Mouse (Mus musculus) c-Kit-positive CD71-positive TER-119-positive erythroid progenitor cells, embryonic 14.5 days (primary cell): ENCODE measurements around the gene Kdm5b.
A peak's percentile ranks its signal among the peaks of the same experiment; 100 is the strongest.

Source experiments
- DNase-seq: peaks from one replicate; pipeline ENCODE4 v3.0.0-alpha.2; 2013; ENCODE audit warnings: low spot score

Gene Kdm5b

DNA sequence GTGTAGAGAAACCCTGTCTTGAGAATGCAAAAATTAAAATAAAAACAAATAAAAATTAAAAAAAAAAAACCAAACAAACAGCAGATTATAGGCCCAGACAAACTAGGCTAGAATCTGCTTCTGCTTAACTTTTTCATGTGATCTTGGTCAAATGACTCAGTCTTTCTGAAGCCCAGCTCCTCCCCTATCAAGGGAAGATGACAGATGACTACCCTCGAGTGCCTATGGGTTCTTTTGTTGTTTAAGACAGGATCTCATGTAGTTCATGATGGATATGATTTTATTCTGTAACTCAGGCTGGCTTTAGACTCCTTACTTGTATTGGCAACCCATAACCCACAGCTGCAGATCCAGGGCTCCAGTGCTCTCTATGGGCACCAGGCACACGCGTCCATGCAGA is 8.1 kb upstream of the Kdm5b start:
- no peak for DNase-seq

DNA sequence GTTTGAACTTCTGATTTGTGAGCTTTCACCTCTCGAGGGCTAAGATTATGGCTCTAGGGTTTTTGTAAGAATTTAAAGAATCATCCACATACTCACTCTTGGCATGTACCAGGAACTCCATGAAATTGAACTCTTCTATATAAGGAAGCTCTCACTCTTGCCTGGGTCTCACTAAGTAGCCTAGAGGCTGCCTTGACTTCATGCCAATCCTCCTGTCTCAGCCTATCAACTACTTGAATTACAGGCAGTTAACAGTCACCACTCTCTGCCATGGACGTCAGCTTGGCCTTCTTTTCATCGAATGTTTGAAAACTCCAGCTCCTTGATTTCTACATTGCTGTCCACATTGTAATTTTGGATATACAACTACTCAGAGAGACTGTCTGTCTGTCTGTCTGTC is 7.6 kb upstream of the Kdm5b start:
- no peak for DNase-seq

DNA sequence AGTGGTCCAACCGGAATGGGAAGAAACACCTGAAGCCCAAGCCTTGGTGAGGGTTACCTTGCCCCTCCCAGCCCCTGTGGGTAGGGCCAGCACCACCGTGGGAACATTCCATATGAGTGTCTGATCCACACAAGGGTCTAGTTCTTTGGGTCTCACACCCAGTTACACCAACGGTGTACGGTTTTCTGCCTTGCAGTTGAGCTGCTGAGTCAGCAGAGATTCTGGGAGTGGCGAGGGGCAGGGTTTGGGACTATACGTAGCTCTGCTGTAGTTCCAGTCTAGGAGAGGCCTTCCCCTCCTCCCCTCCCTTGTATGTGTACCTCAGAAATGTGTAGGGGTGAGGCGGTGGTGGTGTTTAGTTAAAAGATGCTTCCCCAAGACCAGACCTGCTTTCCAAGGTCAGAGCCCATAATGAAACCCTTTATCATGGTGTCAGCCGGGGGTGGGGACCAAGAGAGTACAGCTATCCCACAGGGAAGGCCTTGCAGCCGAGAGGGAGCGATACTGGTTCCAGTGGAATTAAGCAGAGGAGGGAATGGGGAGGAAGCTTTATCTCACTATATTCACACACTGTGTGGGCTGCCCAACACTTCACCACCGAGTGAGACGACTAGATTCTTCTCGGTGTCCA is 4.6 kb upstream of the Kdm5b start:
- DNase-seq = no peak

DNA sequence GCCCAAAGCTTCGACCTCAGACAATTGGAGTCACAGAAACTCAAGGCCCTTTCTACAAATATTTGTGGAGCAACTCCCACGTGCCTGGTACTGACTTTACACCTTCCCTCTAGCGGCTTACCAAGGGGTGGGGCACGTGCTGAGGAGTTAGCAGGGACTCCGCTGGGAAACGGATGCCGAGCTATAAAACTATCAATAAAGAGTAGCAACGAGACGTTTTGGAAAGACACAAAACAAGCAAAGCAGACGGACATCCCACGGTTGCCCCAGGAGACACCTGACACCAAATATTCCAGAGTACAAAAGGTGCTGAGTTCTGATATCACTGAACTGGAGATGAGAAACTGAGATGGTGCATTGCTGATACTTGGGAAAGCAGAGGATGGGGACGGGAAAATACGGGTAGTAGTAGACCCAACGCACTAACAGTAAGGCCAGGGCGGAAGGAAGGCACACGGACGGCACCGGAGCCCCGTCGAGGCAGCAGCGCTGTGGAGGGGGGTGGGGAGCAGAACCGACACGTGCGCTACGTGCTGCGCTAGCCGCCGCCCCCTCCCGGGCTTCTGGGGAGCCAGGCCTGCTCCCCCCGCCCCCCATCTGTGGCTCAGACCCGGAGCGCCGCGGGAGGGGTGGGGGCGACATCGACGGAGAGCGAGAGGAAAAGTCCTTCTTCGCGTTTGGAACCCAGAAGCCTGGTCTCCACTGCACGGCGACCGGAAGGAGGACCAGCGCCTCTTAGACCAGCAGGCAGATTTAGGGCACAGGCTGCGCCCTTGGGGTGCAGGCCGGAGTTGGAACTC is 3.9 kb upstream of the Kdm5b start:
- DNase-seq = no peak

DNA sequence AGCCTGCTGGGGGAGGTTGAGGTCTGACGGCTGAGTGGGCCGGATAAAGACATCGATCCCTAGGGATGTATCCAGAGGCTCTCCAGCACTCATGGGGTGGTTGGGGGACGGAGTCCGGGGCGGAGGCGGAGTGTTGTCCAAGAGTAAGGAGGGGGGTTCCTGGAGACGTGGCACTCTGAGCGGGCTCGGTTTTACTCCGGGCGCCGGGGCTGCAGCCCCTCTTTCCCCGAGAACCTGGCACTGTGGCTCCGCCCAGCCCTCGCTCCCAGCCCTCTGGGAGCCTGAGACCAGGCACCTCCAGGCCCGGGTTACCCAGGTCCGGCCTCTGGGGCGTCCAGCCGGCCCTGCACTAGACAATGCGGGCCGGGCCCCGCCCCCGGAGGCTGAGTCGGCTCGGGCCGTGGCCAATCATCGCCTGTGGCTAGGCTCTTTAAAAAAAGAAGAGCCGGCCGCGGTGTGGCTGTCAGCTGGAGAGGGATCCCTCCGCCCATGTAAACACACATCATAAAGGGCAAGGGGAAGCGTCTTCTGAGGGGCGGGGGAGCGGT is 3.2 kb upstream of the Kdm5b start:
- DNase-seq = peak; percentile 83

DNA sequence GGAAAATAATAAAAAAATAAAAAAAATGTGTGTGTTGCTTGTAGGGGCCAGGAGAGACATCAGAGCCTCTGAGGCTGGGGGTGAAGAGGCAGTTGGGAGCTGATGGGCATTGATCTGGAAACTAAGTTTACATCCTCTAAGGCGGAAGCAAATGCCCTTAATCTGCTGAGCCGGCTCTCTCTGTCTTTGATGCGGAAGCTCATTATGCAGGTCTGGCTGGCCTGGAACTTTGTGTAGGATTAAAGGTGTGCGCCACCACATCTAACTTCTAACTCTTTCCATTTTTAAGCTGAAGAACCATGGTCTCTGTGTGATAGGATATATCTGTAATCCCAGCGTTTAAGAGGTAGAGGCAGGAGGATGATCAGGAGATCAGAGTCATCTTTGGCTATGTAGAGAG is 1.5 kb upstream of the Kdm5b start:
- DNase-seq = no peak

DNA sequence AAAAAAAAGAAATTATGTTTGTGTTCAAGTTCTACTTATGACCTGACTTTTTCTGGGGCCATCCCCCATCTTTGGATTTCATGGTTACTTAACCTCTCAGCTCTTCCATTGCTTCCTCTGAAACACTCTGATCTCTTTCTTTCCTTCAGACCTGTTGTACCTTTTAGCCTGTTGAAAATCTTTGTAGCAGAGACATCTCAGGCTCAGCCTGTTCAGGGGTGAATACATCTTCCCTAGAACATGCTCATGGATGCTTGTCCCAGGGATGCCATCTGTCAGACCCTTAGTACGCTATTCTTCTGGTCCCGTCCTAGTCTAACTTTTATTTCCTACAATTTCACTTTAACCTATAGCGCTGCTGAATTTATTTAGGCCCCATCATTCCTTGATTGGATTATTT is 745 bp upstream of the Kdm5b start:
- no peak for DNase-seq

DNA sequence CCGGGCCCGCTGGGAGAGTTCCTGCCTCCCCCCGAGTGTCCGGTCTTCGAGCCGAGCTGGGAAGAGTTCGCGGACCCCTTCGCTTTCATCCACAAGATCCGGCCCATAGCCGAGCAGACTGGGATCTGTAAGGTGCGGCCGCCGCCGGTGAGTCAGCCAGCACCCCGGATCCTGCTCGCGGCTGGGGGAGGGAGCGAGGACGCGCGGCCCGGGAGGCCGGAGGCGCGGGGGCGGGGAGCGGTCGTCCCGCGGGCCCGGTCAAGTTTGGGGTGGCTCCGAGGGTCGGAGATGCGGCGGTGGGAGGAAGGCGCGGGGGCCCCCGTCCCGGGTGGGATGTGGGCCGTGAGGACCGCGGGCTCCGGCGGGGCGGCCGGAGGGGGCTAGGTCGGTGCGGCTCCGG is 425 bp downstream of the Kdm5b start:
- no peak for DNase-seq

DNA sequence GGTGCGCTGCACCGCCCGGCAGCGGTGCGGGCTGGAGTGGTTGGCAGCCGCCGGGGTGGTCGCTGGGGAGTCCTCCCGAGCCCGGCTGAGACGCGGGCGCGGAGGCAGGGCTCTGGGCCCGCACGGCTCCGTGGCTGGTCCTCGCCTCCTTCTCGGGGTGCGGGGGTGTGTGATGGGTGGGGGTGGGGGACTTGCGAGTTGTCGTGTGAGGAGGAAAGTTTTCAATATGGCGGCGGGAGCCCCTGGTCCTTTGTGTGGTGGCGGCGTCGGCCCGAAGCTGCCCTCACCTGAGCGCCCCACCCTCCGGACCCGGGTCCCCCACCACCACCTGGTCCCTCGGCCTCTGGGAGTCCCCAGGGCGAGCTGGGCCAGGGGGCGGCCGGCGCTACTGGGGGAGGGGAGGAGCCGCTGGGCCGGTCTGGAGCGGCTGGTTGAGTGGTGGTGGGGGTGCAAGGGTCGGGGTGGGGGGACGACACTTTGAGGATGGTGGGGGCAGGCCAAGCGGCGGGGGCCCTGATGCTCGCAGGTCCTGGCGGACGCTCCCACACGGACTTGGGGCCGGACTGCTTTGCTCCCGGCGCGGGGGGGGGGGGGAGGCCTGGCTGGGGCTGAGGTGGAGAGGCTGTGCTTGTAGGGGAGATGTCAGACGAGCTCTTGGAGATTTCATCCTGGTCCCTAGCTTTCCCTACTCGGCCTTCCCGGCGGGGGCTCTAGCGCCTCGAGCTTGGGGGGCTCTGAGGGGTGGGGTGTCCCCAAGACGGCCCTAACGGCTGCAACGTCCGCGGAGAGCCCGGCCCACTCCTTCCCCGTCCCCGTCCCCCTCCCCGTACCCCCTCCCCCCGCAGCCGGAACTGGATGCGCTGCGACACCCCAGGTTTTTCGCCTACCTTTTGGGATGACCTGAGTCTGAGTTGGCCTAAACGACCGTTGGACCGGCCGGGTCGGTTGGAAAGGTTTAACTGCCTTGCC is 1.1 kb downstream of the Kdm5b start:
- DNase-seq = no peak

DNA sequence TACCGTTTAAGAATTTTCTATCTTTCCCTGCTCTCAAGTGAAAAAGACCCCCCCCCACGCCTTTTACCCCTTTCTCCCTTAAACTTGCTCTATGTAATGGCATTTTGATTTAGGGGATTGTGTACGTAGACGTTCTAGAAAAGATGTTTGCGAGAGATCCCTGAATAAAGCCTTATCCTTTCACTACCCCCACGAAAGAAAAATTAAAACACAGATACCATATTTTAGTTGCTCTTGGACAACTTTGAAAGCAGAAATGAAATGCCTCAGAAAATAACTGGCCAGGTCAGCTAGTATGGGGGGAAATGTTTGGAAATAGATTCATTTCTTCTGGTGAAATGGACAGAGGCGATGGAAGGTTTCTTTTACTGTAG is 1.8 kb downstream of the Kdm5b start:
- DNase-seq = no peak

DNA sequence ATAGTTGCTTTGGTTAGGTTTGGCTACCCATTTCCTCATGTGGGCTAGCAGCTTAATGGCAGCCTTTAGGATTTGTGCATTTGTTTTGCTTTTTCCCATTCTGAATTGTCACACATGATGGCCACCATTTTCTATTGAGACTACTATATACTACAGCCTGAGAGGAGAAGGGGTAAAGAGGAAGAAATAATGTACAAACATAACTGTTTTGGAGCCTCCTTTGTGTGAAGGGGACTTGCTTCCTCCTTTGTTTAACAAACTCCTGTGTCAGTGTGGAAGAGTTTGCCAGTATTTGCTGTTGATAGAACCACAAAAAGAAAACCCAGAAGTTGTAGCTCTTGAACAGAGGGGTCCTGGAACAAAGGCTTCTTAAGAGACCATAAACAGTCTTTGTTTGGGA is 2.5 kb downstream of the Kdm5b start:
- DNase-seq = no peak

DNA sequence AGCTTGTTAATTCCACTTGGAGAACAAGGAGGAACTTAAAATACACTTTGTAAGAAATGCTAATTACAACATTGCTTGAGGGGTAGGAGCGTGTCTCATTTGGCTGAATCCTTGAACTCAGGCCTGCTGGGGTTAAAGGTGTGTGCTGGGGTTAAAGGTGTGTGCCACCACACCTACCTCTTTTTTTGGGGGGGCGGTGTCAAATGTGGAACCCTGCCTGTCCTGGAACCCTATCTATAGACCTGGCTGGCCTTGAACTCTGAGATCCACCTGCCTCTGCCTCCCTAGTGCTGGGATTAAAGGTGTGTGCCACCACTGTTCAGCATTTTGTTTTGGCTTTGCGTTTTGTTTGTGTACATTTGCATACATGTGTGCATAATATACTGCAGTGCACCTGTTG is 3.8 kb downstream of the Kdm5b start:
- DNase-seq = no peak

DNA sequence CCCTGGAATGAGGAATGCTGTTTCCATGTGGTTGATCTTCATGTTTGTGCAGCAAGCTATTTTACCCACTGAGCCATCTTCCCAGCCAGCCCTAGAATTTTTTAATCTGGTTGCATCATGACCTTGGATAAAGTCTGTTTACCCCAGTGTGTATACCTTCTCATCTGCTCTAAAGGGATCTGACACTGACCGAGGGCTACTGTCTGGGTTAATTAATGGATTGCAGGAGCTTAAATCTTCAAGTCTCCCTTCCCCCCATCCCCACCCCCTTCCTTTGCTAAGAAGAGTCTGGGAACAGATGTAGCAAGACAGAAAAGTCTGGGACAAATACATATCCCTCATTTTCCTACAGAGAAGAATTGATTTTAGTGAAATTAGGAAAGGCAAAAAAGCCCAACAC is 7.5 kb downstream of the Kdm5b start:
- no peak for DNase-seq

DNA sequence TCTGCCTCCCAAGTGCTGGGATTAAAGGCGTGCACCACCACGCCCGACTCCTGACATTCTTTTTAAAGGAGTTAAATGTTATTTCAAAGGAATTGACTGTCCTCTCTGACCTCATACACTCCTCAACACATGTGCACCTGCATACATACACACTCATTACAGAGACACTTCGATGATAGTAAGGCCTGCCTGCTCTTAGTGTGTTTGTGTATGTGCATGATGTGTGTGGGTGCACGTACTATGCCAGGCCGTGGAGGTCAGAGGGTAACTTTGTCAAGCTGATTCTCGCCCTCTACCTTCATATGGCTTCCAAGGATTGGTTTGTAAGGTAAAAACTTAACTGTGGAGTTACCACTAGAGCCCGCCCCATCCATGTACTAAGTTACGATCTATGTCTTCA is 10.2 kb downstream of the Kdm5b start:
- no peak for DNase-seq

DNA sequence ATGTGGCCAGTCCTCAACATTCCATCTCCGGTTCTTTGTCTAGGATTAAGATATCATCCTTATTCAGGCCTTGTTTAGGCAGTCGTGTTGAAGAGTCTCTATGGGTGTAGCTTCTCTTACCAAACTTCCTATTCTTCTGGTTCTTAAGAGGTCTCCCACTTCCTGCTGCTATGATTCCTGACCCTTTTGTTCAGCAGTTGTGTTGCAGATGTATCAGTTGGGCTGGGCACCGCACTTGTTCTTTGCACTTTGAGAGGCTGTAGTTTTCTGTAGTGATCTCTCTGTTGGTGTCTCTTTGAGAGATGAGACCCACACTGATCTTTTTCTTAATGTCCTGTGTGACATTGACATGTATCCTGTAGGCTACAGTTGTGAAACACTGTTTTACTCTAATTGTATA is 10.7 kb downstream of the Kdm5b start:
- DNase-seq = no peak

DNA sequence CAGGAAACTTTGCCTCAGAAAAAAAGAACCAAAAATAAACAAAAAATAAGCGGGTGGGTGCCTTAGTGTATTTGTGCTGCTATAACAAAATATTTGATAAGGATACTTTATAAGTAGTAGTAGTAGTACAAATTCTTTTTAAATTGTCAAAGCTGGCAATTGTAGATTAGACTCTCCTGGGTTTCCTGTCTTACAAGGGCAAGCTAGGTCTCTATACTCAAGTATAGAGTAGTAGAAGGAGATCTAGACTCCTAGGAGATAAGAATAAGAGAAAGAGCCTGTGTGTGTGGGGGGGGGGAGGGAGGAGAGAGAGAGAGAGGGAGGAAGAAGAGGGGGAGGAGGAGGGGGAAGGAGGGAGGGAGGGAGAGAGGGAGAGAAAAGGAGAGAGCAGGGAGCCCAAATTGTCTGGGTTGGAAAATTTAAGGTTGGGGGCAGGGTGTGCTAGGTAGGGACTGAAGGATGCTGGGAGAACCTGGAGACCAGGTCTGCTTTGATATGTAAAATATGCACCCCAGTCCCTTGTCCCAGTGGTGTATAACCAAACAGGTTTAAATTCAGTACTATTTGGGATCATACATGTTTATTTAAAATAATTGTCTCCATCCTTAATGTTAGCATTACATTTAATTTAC is 13.4 kb downstream of the Kdm5b start:
- DNase-seq = no peak

DNA sequence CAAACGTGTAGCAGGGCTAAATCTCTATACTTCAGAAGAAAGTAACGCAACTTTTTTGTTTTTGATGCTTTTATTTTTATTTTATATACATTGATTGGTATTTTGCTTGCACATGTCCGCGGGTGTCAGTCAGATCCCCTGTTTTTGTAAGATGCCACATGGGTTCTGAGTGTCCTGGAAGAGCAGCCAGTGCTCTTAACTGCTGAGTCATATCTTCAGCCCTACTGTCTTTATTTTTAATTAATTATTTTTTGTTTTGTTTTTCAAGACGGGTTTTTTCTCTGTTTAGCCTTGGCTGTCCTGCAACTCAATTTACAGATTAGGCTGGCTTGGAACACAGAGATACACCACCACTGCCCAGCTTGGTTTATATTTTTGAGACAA is 14.0 kb downstream of the Kdm5b start:
- no peak for DNase-seq

DNA sequence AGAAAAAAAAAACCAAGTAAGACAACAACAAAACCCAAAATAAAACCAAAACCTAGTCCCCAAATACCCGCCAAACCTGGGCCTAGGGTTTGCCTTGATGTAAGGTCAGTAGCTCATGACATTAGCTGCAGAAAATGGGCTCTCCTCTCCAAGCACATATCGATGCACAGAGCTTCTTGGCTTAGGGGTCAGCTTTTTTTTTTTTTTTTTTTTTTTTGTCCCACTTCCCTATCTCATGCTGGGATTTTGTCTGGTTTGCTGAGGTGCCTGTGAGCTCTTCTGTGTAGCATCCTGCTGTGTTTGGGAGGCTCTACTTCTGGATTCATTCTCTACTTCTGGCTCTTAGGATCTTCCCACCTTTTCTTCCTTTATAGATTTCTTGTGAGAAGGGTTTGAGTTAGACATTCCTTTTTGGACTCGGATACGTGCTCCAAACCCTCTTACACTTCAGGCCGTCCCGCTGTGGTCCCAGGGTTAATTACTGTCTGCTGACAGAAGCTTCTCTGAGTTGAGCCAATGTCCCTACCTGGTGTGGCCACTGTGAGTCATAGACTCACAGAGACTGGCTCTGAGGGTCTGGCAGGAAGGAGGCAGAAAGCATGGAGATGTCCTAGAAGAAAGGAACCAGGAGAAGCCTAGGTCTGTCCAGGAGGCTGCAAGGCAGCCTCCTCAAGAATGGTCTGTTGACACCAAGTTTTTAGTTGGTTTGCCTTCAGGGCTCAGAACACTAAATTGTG is 17.6 kb downstream of the Kdm5b start:
- DNase-seq = no peak

DNA sequence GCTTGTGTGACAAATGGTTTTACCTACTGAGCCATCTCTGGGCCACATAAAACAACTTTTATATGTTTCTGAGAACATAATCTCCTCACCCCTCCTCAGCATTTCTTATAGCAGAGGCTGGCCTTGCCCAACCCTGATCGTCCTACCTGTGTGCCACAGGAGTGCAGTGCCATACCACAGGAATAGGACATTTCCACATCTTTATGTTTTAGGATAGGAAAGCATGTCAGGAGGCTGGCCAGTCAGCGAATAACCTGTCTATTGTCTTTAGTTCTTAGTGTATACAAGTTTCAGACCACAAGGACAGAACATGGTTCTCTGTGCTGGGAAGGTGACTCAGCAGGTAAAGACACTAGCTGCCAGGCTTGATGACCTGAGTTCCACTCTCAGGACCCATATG is 20.8 kb downstream of the Kdm5b start:
- DNase-seq = no peak

DNA sequence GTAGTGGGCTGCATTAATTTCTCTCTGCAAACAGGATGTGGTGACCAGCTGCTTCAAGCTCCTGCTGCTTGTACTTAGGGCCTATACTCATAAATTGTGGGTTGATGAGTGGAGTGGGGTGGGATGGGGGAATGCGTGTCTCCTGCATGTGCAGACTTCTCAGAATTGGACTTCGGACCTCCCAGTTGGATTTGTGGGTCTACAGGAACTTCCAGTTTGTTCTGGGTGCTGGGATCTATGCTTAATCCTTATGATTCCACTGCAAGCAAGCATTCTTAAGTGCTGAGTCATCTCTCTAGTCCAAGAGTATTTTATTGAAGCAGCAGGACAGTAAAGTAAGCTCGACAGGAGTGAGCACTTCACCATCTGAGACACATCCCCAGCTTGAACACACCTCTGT is 23.6 kb downstream of the Kdm5b start:
- no peak for DNase-seq

DNA sequence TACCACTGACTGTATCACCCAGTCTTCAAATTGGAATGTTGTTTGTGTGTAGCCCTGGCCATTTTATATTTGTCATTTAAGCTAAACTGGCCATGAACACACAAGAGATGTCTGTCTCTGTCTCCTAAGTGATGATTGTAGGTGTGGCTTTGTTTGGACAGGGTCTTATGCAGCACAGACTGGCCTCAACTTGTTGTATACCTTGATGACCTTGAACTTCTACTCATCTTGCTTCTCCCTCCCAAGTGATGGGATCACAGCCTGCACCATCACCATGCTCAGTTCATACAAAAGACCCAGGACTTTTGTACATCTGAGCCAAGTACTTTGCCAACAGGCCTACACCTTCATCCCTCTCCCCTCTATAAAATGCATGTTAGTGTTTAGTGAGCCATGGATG is 29.7 kb downstream of the Kdm5b start:
- no peak for DNase-seq

DNA sequence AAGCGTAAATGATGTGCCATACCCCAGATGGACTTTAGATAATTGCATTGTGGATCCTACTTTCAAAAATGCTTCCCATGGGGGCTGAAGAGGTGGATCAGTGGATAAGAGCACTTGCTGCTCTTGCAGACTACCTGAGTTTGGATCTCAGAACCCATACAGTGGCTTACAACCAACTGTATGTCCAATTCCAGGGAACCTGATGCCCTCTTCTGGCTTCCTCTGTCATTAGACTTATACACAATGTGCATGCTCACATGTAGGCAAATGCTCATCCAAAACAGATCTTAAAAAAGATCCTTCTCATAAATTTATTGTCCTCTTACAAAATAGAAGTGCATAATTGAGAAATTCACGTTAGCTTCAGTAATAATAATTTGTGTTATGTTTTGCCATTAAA is 31.8 kb downstream of the Kdm5b start:
- DNase-seq = no peak
